Mouse (Mus musculus) liver, postnatal 0 days (tissue): Measurements from ENCODE around the gene Dnah8.

Experiments used
- CTCF ChIP-seq: sonication (generic); IDR thresholded peaks from 2 replicates; pipeline ENCODE4 v1.5.1; 2016; ENCODE audit warnings: antibody characterized with exemption, low read depth
- EP300 ChIP-seq: IDR thresholded peaks from 2 replicates; pipeline ENCODE4 v1.6.1; 2016; ENCODE audit warnings: antibody characterized with exemption, low read depth, mild to moderate bottlenecking

DNA sequence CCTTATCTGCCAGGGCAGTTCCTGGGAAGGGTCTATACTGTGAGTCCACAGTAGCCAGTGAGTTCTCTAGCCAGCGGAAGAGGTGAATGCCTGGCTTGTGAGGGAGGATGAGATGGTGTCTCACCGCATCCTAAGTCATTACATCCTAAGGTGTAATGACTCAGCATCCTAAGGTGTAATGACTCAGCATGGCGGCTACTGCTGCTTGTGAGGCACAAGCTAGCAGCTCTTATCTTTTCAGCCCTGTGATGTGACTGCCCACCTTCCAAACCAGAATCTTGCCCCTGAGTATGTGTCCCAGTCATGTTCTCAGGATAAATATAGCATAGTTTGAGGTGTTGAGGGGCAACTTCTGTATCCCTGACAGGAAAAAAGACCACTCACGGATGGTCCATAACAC, 211.3 kb downstream of the Dnah8 start:
- TF ChIP-seq CTCF (no peak), EP300 (no peak)
